Mouse (Mus musculus) c-Kit-positive CD71-positive TER-119-negative erythroid progenitor cells, embryonic 14.5 days (primary cell): Measurements from ENCODE around the gene Mrgpre.

ENCODE experiments used
- DNase-seq: peaks from one replicate; pipeline ENCODE4 v3.0.0-alpha.2; 2013; ENCODE audit warnings: low read depth

Mrgpre gene

GRCm38 (mm10) chr7:143738194-143738593 is 46.1 kb downstream of the Mrgpre start:
- no peak for DNase-seq

GRCm38 (mm10) chr7:143733746-143734145 is 50.6 kb downstream of the Mrgpre start:
- no peak for DNase-seq

GRCm38 (mm10) chr7:143729886-143730285 is 54.4 kb downstream of the Mrgpre start:
- DNase-seq = no peak
